Mouse (Mus musculus): ENCODE measurements around the gene Kctd10.

The Kctd10 gene

GRCm38 (mm10) chr5:114347005-114347404, 33.3 kb downstream of the Kctd10 start:
- DNase-seq (ENCODE audit: low spot score in 2 of 2) = no peak

GRCm38 (mm10) chr5:114345538-114345937, 34.8 kb downstream of the Kctd10 start:
- no peak for DNase-seq (ENCODE audit: low spot score in 2 of 2)

- no peak for DNase-seq (ENCODE audit: low spot score in 2 of 2)
Measured at GRCm38 (mm10) chr5:114343612-114344011, 36.7 kb downstream of the Kctd10 start.

GRCm38 (mm10) chr5:114342996-114343395, 37.3 kb downstream of the Kctd10 start:
- DNase-seq (ENCODE audit: low spot score in 2 of 2) = no peak

GRCm38 (mm10) chr5:114323791-114324507, 56.4 kb downstream of the Kctd10 start:
- no peak for DNase-seq (ENCODE audit: low spot score in 2 of 2)

GRCm38 (mm10) chr5:114323105-114323790, 57.1 kb downstream of the Kctd10 start:
- DNase-seq (ENCODE audit: low spot score in 2 of 2) = no peak
